Mouse (Mus musculus) regulatory T cell (primary cell): ENCODE measurements around the gene Ubxn1.

Experiments
- in situ Hi-C: fragments of 300-600 bp; cut with MboI, MseI; formaldehyde crosslinking; loops from one replicate; pipeline ENCODE4 v1.15.1; 2025; ENCODE audit warnings: high pct_unique_total_duplicates

Gene Ubxn1

DNA sequence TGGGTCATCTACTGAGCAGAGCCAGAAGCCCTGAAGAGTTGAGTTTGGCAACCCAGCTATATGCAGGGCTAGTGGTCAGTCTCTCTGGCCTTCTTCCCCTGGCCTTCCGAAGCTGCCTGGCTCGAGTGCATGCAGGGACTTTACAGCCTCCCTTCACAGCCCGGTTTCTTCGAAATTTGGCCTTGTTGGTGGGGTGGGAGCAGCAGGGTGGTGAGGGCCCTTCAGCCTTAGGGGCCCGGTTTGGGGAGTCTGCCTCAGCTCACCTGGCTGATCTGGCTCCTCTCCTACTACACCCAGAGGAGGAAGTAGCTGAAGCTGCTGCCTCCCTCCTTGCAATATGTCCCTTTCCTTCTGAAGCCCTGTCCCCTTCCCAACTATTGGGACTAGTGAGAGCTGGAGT is 24.9 kb downstream of the Ubxn1 start:
- in situ Hi-C loops, result loop anchor here (5.0 to 25.0 kb wide), 2 partner anchors 59 to 1091 kb away; partner anchors contain the start of genes Bscl2, Fth1 and Gng3

- in situ Hi-C loops, result loop anchor here (5.0 to 25.0 kb wide), 2 partner anchors 60 to 1090 kb away; partner anchors contain the start of genes Bscl2, Fth1 and Gng3
Observed at GRCm38 (mm10) chr19:8897211-8897864, 26.0 kb downstream of the Ubxn1 start.

- in situ Hi-C loops, result loop anchor here (5.0 to 25.0 kb wide), 2 partner anchors 61 to 1089 kb away; partner anchors contain the start of genes Bscl2, Fth1 and Gng3
Observed at GRCm38 (mm10) chr19:8897865-8898495, 26.7 kb downstream of the Ubxn1 start, which contains the start of gene Ganab. Ganab (plus strand) TSS chr19:8898071.

- in situ Hi-C loops, result loop anchor here (5.0 to 25.0 kb wide), 2 partner anchors 61 to 1089 kb away; partner anchors contain the start of genes Bscl2, Fth1 and Gng3
Observed at GRCm38 (mm10) chr19:8898576-8898975, 27.3 kb downstream of the Ubxn1 start.

DNA sequence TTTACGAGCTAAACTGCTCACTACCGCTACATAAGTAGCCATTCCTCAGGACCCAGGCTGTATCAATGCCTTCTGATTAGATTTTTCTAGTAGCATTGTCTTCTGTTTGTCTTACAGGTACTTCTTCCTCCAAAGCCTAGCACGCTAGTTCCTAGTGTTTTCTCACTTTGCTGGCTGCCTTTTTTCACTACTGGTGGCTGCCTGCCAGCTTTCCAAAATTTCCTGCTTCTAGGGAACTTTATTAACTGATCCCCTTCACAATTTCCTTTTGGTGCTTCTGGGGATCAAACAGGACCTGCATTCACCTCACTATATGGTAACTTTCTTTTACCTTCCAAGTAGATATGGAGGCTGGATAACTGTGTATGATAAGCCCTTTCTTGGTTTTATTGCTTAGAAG is 27.8 kb downstream of the Ubxn1 start:
- in situ Hi-C loops, result loop anchor here (5.0 to 25.0 kb wide), 2 partner anchors 62 to 1088 kb away; partner anchors contain the start of genes Bscl2, Fth1 and Gng3

DNA sequence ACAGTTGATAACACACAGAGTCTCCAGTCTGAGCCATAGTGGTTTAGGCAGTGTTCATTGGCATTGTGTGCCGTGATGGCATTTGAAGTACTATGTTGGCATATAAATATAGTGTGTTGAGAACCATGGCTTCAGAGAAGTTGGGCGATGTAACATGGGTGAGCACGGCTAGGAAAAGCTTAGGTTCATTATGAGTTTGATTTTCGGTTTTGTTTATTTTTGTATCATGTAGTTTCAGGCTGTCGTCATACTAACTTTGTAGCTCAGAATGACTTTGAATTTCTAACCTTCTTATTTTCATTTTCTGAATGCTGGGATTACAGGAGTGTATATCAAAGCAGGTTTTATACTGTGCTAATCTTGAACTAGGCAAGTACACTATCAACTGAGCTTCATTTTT is 32.1 kb downstream of the Ubxn1 start:
- in situ Hi-C loops, result loop anchor here (5.0 to 10.0 kb wide), 3 partner anchors 34 to 1879 kb away; partner anchors contain the start of gene Eef1g

DNA sequence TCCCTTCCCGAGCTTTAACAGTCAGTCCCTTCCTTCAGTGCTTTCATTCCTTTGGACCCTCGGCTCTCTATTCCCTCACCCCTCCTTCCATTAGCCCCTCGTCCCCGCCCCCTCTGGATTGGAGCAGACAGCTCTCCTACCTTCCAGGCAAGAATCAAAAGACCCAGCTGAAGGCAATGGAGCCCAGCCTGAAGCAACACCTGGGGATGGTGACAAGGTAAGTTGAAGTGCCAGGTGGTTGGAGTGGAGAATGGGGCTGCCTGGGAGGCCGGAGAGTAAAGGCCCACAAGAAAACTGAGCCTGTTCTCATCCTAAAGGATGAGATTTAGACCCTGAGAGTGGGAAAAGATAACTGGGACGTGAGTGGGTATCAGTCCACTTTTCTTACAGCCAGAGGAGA is 37.2 kb downstream of the Ubxn1 start:
- in situ Hi-C loops, result loop anchor here (10.0 kb wide), 2 partner anchors 56 to 1884 kb away; partner anchors contain the start of gene Eef1g

DNA sequence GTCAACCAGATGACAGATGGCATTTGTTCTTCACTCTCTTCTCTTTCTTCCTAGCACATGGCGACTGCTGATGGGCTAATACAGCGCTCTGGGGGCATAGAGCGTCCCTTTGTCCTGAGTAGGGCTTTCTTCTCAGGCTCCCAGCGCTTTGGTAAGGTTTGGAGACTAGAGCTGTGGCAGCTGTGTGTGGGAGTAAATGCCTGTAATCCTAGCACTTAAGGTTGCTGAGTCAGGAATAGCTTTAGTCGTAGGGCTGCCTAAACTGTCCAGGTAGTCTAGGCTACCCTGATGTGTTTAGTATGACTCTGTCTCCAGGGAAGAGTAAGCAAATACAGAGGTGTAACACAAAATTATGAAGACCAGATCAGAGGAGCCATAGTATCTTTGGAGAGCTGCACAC is 40.5 kb downstream of the Ubxn1 start:
- in situ Hi-C loops, result no loop called here

- in situ Hi-C loops, result no loop called here
Observed at GRCm38 (mm10) chr19:8914212-8914611, 42.9 kb downstream of the Ubxn1 start.

GRCm38 (mm10) chr19:8919000-8919399 is 47.7 kb downstream of the Ubxn1 start:
- in situ Hi-C loops, result no loop called here

- in situ Hi-C loops, result no loop called here
Observed at GRCm38 (mm10) chr19:8919684-8920072, 48.4 kb downstream of the Ubxn1 start.

- in situ Hi-C loops, result no loop called here
Observed at GRCm38 (mm10) chr19:8920073-8920736, 48.9 kb downstream of the Ubxn1 start, which contains the start of gene B3gat3. B3gat3 (plus strand) TSS chr19:8920374.

DNA sequence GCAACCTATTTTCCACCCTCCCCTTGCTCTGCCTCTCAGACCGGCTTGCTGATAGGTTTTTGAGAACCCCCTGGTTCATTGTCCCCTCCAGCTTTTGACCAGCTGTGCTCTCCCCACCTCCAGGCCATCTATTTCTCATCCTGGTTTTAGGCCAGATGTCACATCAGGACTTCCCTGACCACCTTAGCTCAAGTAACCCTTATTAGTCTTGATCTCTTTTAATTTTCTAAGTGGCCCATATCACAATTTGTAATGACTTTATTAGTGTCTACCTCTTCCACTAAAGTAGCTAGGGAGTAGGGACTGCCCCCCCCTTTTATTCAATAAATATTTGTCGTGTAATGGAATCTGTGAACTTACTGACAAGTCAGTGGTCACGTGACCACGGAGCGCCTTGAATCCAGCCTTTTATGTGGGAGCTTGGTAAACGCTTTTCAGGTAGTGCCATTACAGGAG is 49.6 kb downstream of the Ubxn1 start:
- in situ Hi-C loops, result no loop called here

GRCm38 (mm10) chr19:8921741-8922140 is 50.4 kb downstream of the Ubxn1 start:
- in situ Hi-C loops, result no loop called here
